Mouse (Mus musculus) inflammation-experienced regulatory T-cells (primary cell): Measurements from ENCODE around the gene Ppp3r1. TPM values are rescaled to one million over a fixed set of nuclear protein-coding genes. Genes with fewer than 3 reads are reported as not detected.

Experiments used
- polyA plus RNA-seq, 2 experiments: library from polyadenylated mRNA; unstranded; fragments of 100-300 nt; shearing (Covaris generic); gene quantifications; one replicate each; pipeline ENCODE4 v1.2.1; 2017

The Ppp3r1 gene
- polyA plus RNA-seq: 100 to 1,000 TPM in 1 of 2 experiments, 10 to 100 TPM in 1; 92.4 to 128 TPM

GRCm38 (mm10) chr11:17158858-17159737 is at the start of gene Ppp3r1:
Gene Ppp3r1, plus strand, starts transcription at chr11:17159263.

GRCm38 (mm10) chr11:17181807-17182206 is 22.7 kb downstream of the Ppp3r1 start, which contains the start of gene Wdr92:
Gene Wdr92, plus strand, starts transcription at chr11:17182107.

DNA sequence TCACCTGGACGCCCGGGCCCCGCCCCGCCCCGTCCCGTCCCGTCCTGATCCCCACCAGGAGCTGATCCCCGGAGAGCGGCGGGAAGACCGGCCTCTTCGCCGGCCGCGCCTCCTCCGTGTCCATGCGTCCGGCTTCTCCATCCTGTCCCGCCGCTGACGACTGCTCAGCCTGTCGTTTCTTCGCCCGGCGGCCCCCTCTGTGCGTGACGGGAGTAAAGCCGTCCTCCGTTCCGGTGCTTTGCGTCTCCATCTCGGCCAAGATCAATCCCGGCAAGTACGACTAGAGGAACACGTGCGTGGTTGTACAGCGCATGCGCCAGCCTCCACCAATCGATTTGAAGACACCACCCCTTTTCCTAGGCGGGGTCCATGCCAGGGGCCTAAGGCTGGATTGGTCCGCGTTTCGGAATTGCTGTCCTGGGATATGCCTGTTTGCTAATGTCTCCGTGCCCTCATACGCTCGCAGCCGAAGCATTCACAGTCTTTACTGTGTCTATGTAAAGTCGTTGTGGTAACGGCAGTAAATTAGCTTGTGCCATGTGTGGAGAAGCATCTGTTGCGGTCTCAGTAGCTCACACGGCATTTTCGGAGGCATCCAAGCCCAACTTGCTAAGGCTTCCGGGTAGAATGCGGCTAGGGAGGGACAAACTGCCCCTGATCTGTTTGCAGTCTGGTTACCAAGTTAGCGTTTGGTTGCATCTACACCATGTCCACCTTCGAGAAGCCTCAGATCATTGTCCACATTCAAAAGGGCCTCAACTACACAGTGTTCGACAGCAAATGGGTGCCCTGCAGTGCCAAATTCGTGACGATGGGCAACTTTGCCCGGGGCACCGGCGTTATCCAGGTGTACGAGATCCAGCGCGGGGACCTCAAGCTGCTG is 52.4 kb downstream of the Ppp3r1 start, which contains the start of gene Pno1:
TSS of gene Pno1 (minus strand) at position 311 of the 883 bp plus-strand sequence.

Other genes starting within 250 kb of the Ppp3r1 start
- 1 to 10 TPM in 1 of 2 experiments, under 1 TPM in 1; 0.42 to 1.3 TPM for gene Fbxo48, start 207.9 kb upstream of the Ppp3r1 start, polyA plus RNA-seq
- gene Cnrip1, start 107.7 kb upstream of the Ppp3r1 start, polyA plus RNA-seq: 10 to 100 TPM; 13.7 to 16.8 TPM
- gene Plek, start 106.9 kb upstream of the Ppp3r1 start, polyA plus RNA-seq: 1 to 10 TPM; 2.4 to 8.4 TPM
- gene Wdr92, start 22.8 kb downstream of the Ppp3r1 start, polyA plus RNA-seq: 10 to 100 TPM; 24.1 to 29.9 TPM
- gene Pno1, start 52.3 kb downstream of the Ppp3r1 start, polyA plus RNA-seq: 10 to 100 TPM; 35.7 to 53.1 TPM
- 10 to 100 TPM; 47.5 to 61.3 TPM for gene C1d, start 98.3 kb downstream of the Ppp3r1 start, polyA plus RNA-seq